14 mouse cellular contexts compared by ENCODE assay signal in the genomic region with DNA sequence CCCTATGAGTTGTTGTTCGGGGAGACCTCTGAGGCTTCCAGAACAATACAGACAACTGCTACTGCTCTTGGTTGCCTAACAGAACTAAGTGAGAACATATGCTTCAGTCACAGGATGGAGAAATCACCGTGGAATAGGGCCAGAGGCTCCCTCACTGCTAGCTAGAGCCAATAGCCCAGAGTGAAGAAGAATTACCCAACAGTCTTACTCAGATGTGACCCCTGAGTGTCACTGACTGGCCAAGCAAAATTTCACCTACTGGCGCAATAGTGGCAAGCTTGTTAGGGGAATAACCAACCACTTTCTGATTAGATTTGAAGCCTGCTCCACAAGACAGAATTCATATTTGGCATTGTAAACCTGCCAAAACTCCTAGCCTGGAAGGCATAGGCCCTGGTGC. TPM values are rescaled to one million over a fixed set of nuclear protein-coding genes. Genes with fewer than 3 reads are reported as not detected.
A peak's percentile ranks its signal among the peaks of the same experiment; 100 is the strongest.
DNase-seq lines count a peak whose midpoint lies in the region; ATAC-seq and TF ChIP-seq lines count a peak whose summit lies in the region.
"Had no signal": no experiment of that assay in that cellular context is flagged by ENCODE, and none has a peak within 500 bp of the region (broad histone marks: within the 10 kb centered on the region; RNA-seq: fewer than 3 reads in every experiment).

No protein-coding gene starts in this region.

- H3K4me1 ChIP-seq in heart, adult 2 months (ENCODE audit: control insufficient read depth, insufficient read depth, low read length) = peaks cover 16% of the 10 kb centered on the region
- peaks cover 29% of the 10 kb centered on the region for H3K4me1 ChIP-seq in heart, embryonic 10.5 days

- H3K27ac ChIP-seq in heart, adult 2 months = no peak overlapping the region
- no peak overlapping the region for H3K27ac ChIP-seq in heart, embryonic 10.5 days
- H3K27ac ChIP-seq: forebrain, embryonic 10.5 days; hindbrain, embryonic 15.5 days; kidney, postnatal 0 days had no signal

- no peak overlapping the region for H3K9ac ChIP-seq in heart, adult 2 months (ENCODE audit: low read depth, low read length)
- H3K9ac ChIP-seq: hindbrain, embryonic 15.5 days had no signal

- H3K36me3 ChIP-seq in heart, adult 2 months (ENCODE audit: control insufficient read depth, insufficient read depth, low read length) = peaks cover 7% of the 10 kb centered on the region
- H3K36me3 ChIP-seq in heart, embryonic 10.5 days = peaks cover 36% of the 10 kb centered on the region

- 55% methylated on average over 3 of the region's 3 CpGs for WGBS in heart, adult 2 months
- 92% methylated on average over 3 of the region's 3 CpGs for WGBS in heart, embryonic 10.5 days

- H3K27me3 ChIP-seq in heart, adult 2 months (ENCODE audit: control insufficient read depth, insufficient read depth, low read length) = no peaks in the 10 kb centered on the region
- H3K27me3 ChIP-seq in heart, embryonic 10.5 days (ENCODE audit: insufficient read depth, poor library complexity, severe bottlenecking) = no peaks in the 10 kb centered on the region
- H3K27me3 ChIP-seq: hindbrain, embryonic 15.5 days; megakaryocyte, embryonic 14.5 days had no signal

- H3K79me2 ChIP-seq in heart, adult 2 months (replicated peaks; ENCODE audit: control insufficient read depth, insufficient read depth, low read length) = peaks cover 6% of the 10 kb centered on the region

- TF ChIP-seq CTCF in heart, adult 2 months (IDR thresholded peaks at IDR 0.05) = no peak

- H3K9me3 ChIP-seq in heart, embryonic 10.5 days = no peaks in the 10 kb centered on the region
- H3K9me3 ChIP-seq: hindbrain, embryonic 15.5 days had no signal

- H3K4me3 ChIP-seq in heart, adult 2 months = no peak overlapping the region
- no peak overlapping the region for H3K4me3 ChIP-seq in heart, embryonic 10.5 days
- H3K4me3 ChIP-seq: forebrain, embryonic 10.5 days; hindbrain, embryonic 15.5 days; megakaryocyte, embryonic 14.5 days had no signal

- TF ChIP-seq POLR2A in heart, adult 2 months (IDR thresholded peaks at IDR 0.05; ENCODE audit: insufficient read depth, low read depth, low read length) = no peak

- DNase-seq in heart, adult 2 months = peak; percentile 50 to 66
- no peak for DNase-seq in heart, embryonic 10.5 days (ENCODE audit: low spot score)
- DNase-seq in adrenal gland, postnatal 25 days = peak; percentile 32
- peak; percentile 78 for DNase-seq in lung, postnatal 36 days
- DNase-seq in thymus, postnatal 4 days = no peak
- DNase-seq in layer of hippocampus, postnatal 14 days (ENCODE audit: low spot score in 2 of 2) = no peak
- no peak for DNase-seq in kidney, postnatal 25 days
- DNase-seq: embryo, embryonic 11 days; thymus, postnatal 36 days had no signal

- 0 out of 2 replicates have a peak, but pooled peaks have one; percentile 46 for TF ChIP-seq EP300 in heart, adult 2 months (IDR thresholded peaks at IDR 0.05; ENCODE audit: insufficient read depth, low read depth, low read length)

- intact Hi-C loops in heart, adult 2 months (cut with DNase I) = no loop called here

- peak; percentile 94 for ATAC-seq in granulocyte monocyte progenitor cell, adult 5-6 weeks (replicated peaks; ENCODE audit: poor library complexity, severe bottlenecking)

RNA-seq across cellular contexts. Expression of a gene that starts 19.9 kb away (rescaled TPM):
- total RNA-seq in heart, adult 2 months (2021) = 10 to 100 TPM; 76.7 to 85.9 TPM
- 38.5 and 74.6 TPM in 2 replicates for polyA plus RNA-seq in heart, adult 2 months (2012; rRNA removed)
- 8.3 and 12.1 TPM in 2 replicates for polyA plus RNA-seq in heart, embryonic 10.5 days (2016; fragmentation: Nextera tagmentation; extraction: Ambion mirVana)
- 62.2 and 65.1 TPM in 2 replicates for total RNA-seq in adrenal gland, postnatal 25 days (2021)
- total RNA-seq in granulocyte monocyte progenitor cell, adult 5-6 weeks (2014; fragmentation: Nextera tagmentation) = 17.2 and 20.9 TPM in 2 replicates
- 41.2 and 43.1 TPM in 2 replicates for total RNA-seq in granulocyte monocyte progenitor cell, adult 5-6 weeks (2017)
- 10 to 100 TPM; 88.0 to 93.8 TPM for total RNA-seq in layer of hippocampus, postnatal 14 days (2021)

RNA-seq across cellular contexts. Expression of a gene that starts 51.7 kb away (rescaled TPM):
- 10 to 100 TPM; 14.5 to 20.9 TPM for total RNA-seq in heart, adult 2 months (2021)
- polyA plus RNA-seq in heart, adult 2 months (2012; rRNA removed) = 11.1 and 19.9 TPM in 2 replicates
- 52.8 and 60.8 TPM in 2 replicates for polyA plus RNA-seq in heart, embryonic 10.5 days (2016; fragmentation: Nextera tagmentation; extraction: Ambion mirVana)
- 30.1 and 33.5 TPM in 2 replicates for total RNA-seq in adrenal gland, postnatal 25 days (2021)
- 45.1 and 73.9 TPM in 2 replicates for total RNA-seq in granulocyte monocyte progenitor cell, adult 5-6 weeks (2014; fragmentation: Nextera tagmentation)
- total RNA-seq in granulocyte monocyte progenitor cell, adult 5-6 weeks (2017) = 82.6 and 103 TPM in 2 replicates
- total RNA-seq in layer of hippocampus, postnatal 14 days (2021) = 10 to 100 TPM; 30.2 to 33.8 TPM

Comparison
In these comparisons a context has a peak if more than half of its experiments do, and no peak if none do; other contexts are left out.
1. DNase-seq: peak in heart, adult 2 months (2 of 2), adrenal gland, postnatal 25 days (single experiment) and lung, postnatal 36 days (single experiment); none in heart, embryonic 10.5 days (single experiment), thymus, postnatal 4 days (single experiment), layer of hippocampus, postnatal 14 days (0 of 2) and kidney, postnatal 25 days (0 of 2).